Mouse (Mus musculus): Measurements from ENCODE around the gene Pdzd8.

GRCm38 (mm10) chr19:59357878-59358277 lies 12.3 kb upstream of the Pdzd8 start:
- TF ChIP-seq CTCF (IDR thresholded peaks at IDR 0.05; ENCODE audit: low read depth, low read length) (no peak), POLR2A (IDR thresholded peaks at IDR 0.05; ENCODE audit: borderline replicate concordance, low read depth, low read length) (no peak)

Data from bone marrow macrophage, adult 2 months (primary cell).